Mouse (Mus musculus): ENCODE measurements around the gene Arpc1b. TPM values are rescaled to one million over a fixed set of nuclear protein-coding genes. Genes with fewer than 3 reads are reported as not detected.
"Not testable (repeated sequence)": the region's sequence is repeated elsewhere in the genome, so short reads cannot be mapped to it uniquely, and the experiment has no call there.

Arpc1b gene
- polyA plus RNA-seq, 1 experiment from 2014 or later: 701 TPM

GRCm38 (mm10) chr5:145083632-145084451, 30.2 kb upstream of the Arpc1b start, which contains the start of the genes Arpc1a and Kpna7:
Arpc1a (plus strand) TSS chr5:145083830.
Kpna7 (minus strand) TSS chr5:145084030.
- under 1% methylated on average over 54 of the region's 54 CpGs for WGBS
- no peaks in the 10 kb centered on the region for H3K9me3 ChIP-seq (ENCODE audit: control insufficient read depth, low read length)
- H3K27me3 ChIP-seq (replicated peaks; ENCODE audit: control insufficient read depth, insufficient read depth, low read length): no peaks in the 10 kb centered on the region
- H3K9ac ChIP-seq (ENCODE audit: low read depth, low read length): peak within 1 kb of the TSS; percentile 96
- peaks cover 8% of the 10 kb centered on the region; the same call in 1 of the 2 replicates for H3K4me1 ChIP-seq (ENCODE audit: control insufficient read depth, insufficient read depth, low read length)
- no peaks in the 10 kb centered on the region for H3K36me3 ChIP-seq (ENCODE audit: control insufficient read depth, insufficient read depth, low read length)
- peak; percentile 99 for ATAC-seq
- H3K27ac ChIP-seq (ENCODE audit: low read length): peak within 1 kb of the TSS; percentile 77
- peak within 1 kb of the TSS; percentile 90 for H3K4me2 ChIP-seq (ENCODE audit: low read depth, low read length)
- peak within 1 kb of the TSS; percentile 89 for H3K4me3 ChIP-seq (ENCODE audit: low read length)

- WGBS: 59% methylated on average over 2 of the region's 2 CpGs
- peaks cover 8% of the 10 kb centered on the region; the same call in 1 of the 2 replicates for H3K4me1 ChIP-seq (ENCODE audit: control insufficient read depth, insufficient read depth, low read length)
- no peak overlapping the region for H3K27ac ChIP-seq (ENCODE audit: low read length)
- ATAC-seq: no peak
- H3K9me3 ChIP-seq (ENCODE audit: control insufficient read depth, low read length): no peaks in the 10 kb centered on the region
- no peaks in the 10 kb centered on the region for H3K27me3 ChIP-seq (replicated peaks; ENCODE audit: control insufficient read depth, insufficient read depth, low read length)
- H3K36me3 ChIP-seq (ENCODE audit: control insufficient read depth, insufficient read depth, low read length): no peaks in the 10 kb centered on the region
- peak overlapping the region; percentile 89 for H3K4me3 ChIP-seq (ENCODE audit: low read length)
- peak overlapping the region; percentile 90 for H3K4me2 ChIP-seq (ENCODE audit: low read depth, low read length)
- peak overlapping the region; percentile 96 for H3K9ac ChIP-seq (ENCODE audit: low read depth, low read length)
Observed at GRCm38 (mm10) chr5:145084822-145085221, 29.2 kb upstream of the Arpc1b start.

- Histone ChIP-seq H3K27me3 (replicated peaks; ENCODE audit: control insufficient read depth, insufficient read depth, low read length) (no peaks in the 10 kb centered on the region), H3K4me2 (ENCODE audit: low read depth, low read length) (no peak overlapping the region), H3K27ac (ENCODE audit: low read length) (no peak overlapping the region), H3K4me3 (ENCODE audit: low read length) (no peak overlapping the region), H3K9me3 (ENCODE audit: control insufficient read depth, low read length) (no peaks in the 10 kb centered on the region), H3K4me1 (ENCODE audit: control insufficient read depth, insufficient read depth, low read length) (peaks cover 8% of the 10 kb centered on the region; the same call in 1 of the 2 replicates), H3K36me3 (ENCODE audit: control insufficient read depth, insufficient read depth, low read length) (0 out of 2 replicates have a peak, but pooled peaks cover 9% of the 10 kb centered on the region), H3K9ac (ENCODE audit: low read depth, low read length) (no peak overlapping the region)
- no peak for ATAC-seq
- 96% methylated on average over 2 of the region's 2 CpGs for WGBS
Observed at GRCm38 (mm10) chr5:145088186-145088585, 25.8 kb upstream of the Arpc1b start.

- H3K9ac ChIP-seq (ENCODE audit: low read depth, low read length): no peak overlapping the region
- no peak overlapping the region for H3K4me2 ChIP-seq (ENCODE audit: low read depth, low read length)
- H3K36me3 ChIP-seq (ENCODE audit: control insufficient read depth, insufficient read depth, low read length): peaks cover 14% of the 10 kb centered on the region; the same call in 1 of the 2 replicates
- WGBS: 80% methylated on average over 3 of the region's 3 CpGs
- ATAC-seq: no peak
- H3K4me1 ChIP-seq (ENCODE audit: control insufficient read depth, insufficient read depth, low read length): 0 out of 2 replicates have a peak, but pooled peaks cover under 1% of the 10 kb centered on the region
- H3K27me3 ChIP-seq (replicated peaks; ENCODE audit: control insufficient read depth, insufficient read depth, low read length): no peaks in the 10 kb centered on the region
- no peaks in the 10 kb centered on the region for H3K9me3 ChIP-seq (ENCODE audit: control insufficient read depth, low read length)
- H3K27ac ChIP-seq (ENCODE audit: low read length): no peak overlapping the region
- H3K4me3 ChIP-seq (ENCODE audit: low read length): no peak overlapping the region
Observed at GRCm38 (mm10) chr5:145089878-145090277, 24.1 kb upstream of the Arpc1b start.

- Histone ChIP-seq H3K9me3 (ENCODE audit: control insufficient read depth, low read length) (no peaks in the 10 kb centered on the region), H3K4me2 (ENCODE audit: low read depth, low read length) (no peak overlapping the region), H3K27ac (ENCODE audit: low read length) (no peak overlapping the region), H3K27me3 (replicated peaks; ENCODE audit: control insufficient read depth, insufficient read depth, low read length) (no peaks in the 10 kb centered on the region), H3K4me1 (ENCODE audit: control insufficient read depth, insufficient read depth, low read length) (no peaks in the 10 kb centered on the region), H3K9ac (ENCODE audit: low read depth, low read length) (no peak overlapping the region), H3K36me3 (ENCODE audit: control insufficient read depth, insufficient read depth, low read length) (peaks cover 32% of the 10 kb centered on the region), H3K4me3 (ENCODE audit: low read length) (no peak overlapping the region)
- no peak for ATAC-seq
- 83% methylated on average over 4 of the region's 4 CpGs for WGBS
Observed at GRCm38 (mm10) chr5:145096195-145096594, 17.8 kb upstream of the Arpc1b start.

GRCm38 (mm10) chr5:145098340-145098821, 15.6 kb upstream of the Arpc1b start:
- Histone ChIP-seq H3K9me3 (ENCODE audit: control insufficient read depth, low read length) (no peaks in the 10 kb centered on the region), H3K36me3 (ENCODE audit: control insufficient read depth, insufficient read depth, low read length) (peaks cover 28% of the 10 kb centered on the region), H3K4me1 (ENCODE audit: control insufficient read depth, insufficient read depth, low read length) (no peaks in the 10 kb centered on the region), H3K4me2 (ENCODE audit: low read depth, low read length) (no peak overlapping the region), H3K4me3 (ENCODE audit: low read length) (no peak overlapping the region), H3K27me3 (replicated peaks; ENCODE audit: control insufficient read depth, insufficient read depth, low read length) (no peaks in the 10 kb centered on the region), H3K27ac (ENCODE audit: low read length) (no peak overlapping the region), H3K9ac (ENCODE audit: low read depth, low read length) (no peak overlapping the region)
- ATAC-seq: no peak
- WGBS: 91% methylated on average over 10 of the region's 10 CpGs

GRCm38 (mm10) chr5:145100960-145101359, 13.1 kb upstream of the Arpc1b start:
- H3K36me3 ChIP-seq (ENCODE audit: control insufficient read depth, insufficient read depth, low read length): peaks cover 44% of the 10 kb centered on the region
- ATAC-seq: no peak
- H3K27ac ChIP-seq (ENCODE audit: low read length): no peak overlapping the region
- WGBS: 93% methylated on average over 9 of the region's 9 CpGs
- no peaks in the 10 kb centered on the region for H3K9me3 ChIP-seq (ENCODE audit: control insufficient read depth, low read length)
- H3K27me3 ChIP-seq (replicated peaks; ENCODE audit: control insufficient read depth, insufficient read depth, low read length): no peaks in the 10 kb centered on the region
- H3K9ac ChIP-seq (ENCODE audit: low read depth, low read length): no peak overlapping the region
- no peak overlapping the region for H3K4me2 ChIP-seq (ENCODE audit: low read depth, low read length)
- H3K4me3 ChIP-seq (ENCODE audit: low read length): no peak overlapping the region
- no peaks in the 10 kb centered on the region for H3K4me1 ChIP-seq (ENCODE audit: control insufficient read depth, insufficient read depth, low read length)

GRCm38 (mm10) chr5:145101451-145101850, 12.6 kb upstream of the Arpc1b start:
- H3K27ac ChIP-seq (ENCODE audit: low read length); H3K4me1 ChIP-seq (ENCODE audit: control insufficient read depth, insufficient read depth, low read length); ATAC-seq; H3K4me3 ChIP-seq (ENCODE audit: low read length); H3K4me2 ChIP-seq (ENCODE audit: low read depth, low read length); H3K27me3 ChIP-seq (replicated peaks; ENCODE audit: control insufficient read depth, insufficient read depth, low read length); H3K9me3 ChIP-seq (ENCODE audit: control insufficient read depth, low read length); H3K9ac ChIP-seq (ENCODE audit: low read depth, low read length): not testable (repeated sequence)
- 95% methylated on average over 11 of the region's 11 CpGs for WGBS
- peaks cover 47% of the 10 kb centered on the region for H3K36me3 ChIP-seq (ENCODE audit: control insufficient read depth, insufficient read depth, low read length)

GRCm38 (mm10) chr5:145102706-145103105, 11.3 kb upstream of the Arpc1b start:
- H3K9ac ChIP-seq (ENCODE audit: low read depth, low read length): no peak overlapping the region
- H3K4me2 ChIP-seq (ENCODE audit: low read depth, low read length): no peak overlapping the region
- ATAC-seq: peak; percentile 91
- WGBS: 62% methylated on average over 4 of the region's 4 CpGs
- H3K27ac ChIP-seq (ENCODE audit: low read length): no peak overlapping the region
- H3K36me3 ChIP-seq (ENCODE audit: control insufficient read depth, insufficient read depth, low read length): peaks cover 47% of the 10 kb centered on the region
- no peaks in the 10 kb centered on the region for H3K9me3 ChIP-seq (ENCODE audit: control insufficient read depth, low read length)
- H3K4me3 ChIP-seq (ENCODE audit: low read length): no peak overlapping the region
- H3K27me3 ChIP-seq (replicated peaks; ENCODE audit: control insufficient read depth, insufficient read depth, low read length): no peaks in the 10 kb centered on the region
- no peaks in the 10 kb centered on the region for H3K4me1 ChIP-seq (ENCODE audit: control insufficient read depth, insufficient read depth, low read length)

Data from intestine, embryonic 16.5 days (tissue).